Mouse (Mus musculus): Measurements from ENCODE around the gene Keap1.
"Not testable (repeated sequence)": the region's sequence is repeated elsewhere in the genome, so short reads cannot be mapped to it uniquely, and the experiment has no call there.

Gene Keap1

GRCm38 (mm10) chr9:21261831-21262230 is 22.7 kb upstream of the Keap1 start:
- DNase-seq: no peak

- DNase-seq: no peak
Measured at GRCm38 (mm10) chr9:21260491-21261040, 21.4 kb upstream of the Keap1 start.

- not testable (repeated sequence) for DNase-seq
Measured at GRCm38 (mm10) chr9:21256349-21256748, 17.2 kb upstream of the Keap1 start.

GRCm38 (mm10) chr9:21254690-21255089 is 15.5 kb upstream of the Keap1 start:
- DNase-seq: no peak

DNA sequence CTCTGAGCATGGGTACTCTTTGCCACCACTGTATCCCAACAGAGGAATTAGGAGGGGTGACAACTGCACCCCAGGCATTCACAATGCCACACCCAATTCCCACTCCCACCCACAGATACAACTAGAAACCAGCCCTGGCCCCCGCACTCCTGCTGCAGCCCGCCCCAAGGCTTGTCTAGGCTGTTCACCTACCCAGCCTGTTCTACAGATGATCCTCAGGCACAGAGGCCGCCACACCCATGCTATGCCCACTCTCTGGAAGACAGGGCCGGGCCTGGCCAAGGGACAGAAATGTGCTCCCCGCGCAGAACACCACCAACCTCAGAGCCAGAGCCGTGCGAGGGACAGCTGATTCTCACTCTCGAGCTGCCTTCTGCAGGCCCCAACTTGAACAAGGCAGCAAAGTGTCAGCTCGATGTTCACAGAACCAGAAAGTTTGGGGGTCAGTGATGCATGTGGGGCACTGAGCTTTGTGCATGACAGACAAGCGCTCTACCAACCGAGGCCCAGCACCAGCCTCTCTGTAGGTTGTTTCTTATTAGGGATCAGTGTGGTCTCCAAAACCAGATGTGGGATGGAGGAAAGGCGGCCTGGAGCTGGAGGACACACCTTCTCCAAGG is 12.1 kb upstream of the Keap1 start:
- no peak for DNase-seq

DNA sequence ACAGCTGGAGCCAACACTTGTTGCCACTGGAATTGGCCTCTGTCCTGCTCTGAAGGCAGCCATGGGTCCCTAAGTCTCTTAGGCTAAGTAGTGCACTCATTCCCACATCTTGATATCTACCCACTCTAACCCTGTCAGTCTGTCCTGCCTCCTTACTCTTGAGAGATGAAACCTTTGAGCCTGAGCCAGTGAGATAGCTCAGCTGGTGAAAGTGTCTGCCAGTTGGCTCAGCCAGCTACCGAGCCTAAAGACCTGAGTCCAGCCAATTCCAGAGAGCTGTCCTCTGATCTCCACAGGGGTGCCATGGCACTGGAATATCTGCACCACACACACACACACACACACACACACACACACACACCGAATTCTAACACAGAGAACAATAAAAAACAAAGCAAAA is 11.3 kb upstream of the Keap1 start:
- no peak for DNase-seq

GRCm38 (mm10) chr9:21249629-21250508 is 10.7 kb upstream of the Keap1 start:
- DNase-seq: no peak

DNA sequence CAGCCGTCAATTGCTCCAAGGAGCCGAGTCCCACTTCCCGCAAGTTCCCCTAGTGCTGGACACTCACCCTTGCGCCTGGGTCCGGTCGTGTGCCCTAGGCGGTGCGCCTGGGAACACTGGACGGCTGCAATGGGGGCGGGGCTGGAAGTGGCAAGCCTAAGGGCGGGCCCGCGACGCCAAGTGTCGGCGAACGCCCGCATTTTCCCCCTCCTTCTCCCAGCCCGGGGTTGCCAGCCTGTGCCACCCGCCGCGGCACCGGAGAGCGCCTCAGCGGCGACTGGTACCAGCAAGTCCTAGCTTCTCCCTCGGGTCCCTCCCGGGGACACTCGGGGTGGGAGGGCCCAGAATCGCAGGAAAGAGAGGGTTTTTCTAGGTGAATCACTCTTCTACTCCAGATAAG is 9.2 kb upstream of the Keap1 start, which contains the start of gene S1pr5:
TSS of gene S1pr5 (minus strand) at position 118 of the 400 bp plus-strand sequence.
- DNase-seq: peak; percentile 69 to 85

- no peak for DNase-seq
Measured at GRCm38 (mm10) chr9:21246342-21246741, 7.2 kb upstream of the Keap1 start.

DNA sequence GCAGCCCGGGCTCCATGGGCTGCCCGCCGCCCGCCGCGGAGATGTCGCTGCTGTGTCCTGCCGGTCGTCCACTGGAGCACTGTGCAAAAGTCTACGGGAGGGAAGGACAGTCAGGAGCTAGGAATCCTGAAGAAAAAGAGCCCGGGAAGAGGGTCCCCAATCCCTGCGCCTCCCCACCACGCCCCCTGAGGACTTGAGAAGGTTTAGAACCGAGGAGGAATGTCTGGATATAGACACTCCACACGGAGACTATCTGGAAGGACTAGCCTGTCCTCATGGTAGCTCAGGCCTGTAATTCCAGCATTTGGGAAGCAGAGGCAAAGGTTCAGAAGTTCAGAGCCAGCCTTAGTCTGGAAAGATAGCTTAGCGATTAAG is 5.9 kb upstream of the Keap1 start:
- no peak for DNase-seq

DNA sequence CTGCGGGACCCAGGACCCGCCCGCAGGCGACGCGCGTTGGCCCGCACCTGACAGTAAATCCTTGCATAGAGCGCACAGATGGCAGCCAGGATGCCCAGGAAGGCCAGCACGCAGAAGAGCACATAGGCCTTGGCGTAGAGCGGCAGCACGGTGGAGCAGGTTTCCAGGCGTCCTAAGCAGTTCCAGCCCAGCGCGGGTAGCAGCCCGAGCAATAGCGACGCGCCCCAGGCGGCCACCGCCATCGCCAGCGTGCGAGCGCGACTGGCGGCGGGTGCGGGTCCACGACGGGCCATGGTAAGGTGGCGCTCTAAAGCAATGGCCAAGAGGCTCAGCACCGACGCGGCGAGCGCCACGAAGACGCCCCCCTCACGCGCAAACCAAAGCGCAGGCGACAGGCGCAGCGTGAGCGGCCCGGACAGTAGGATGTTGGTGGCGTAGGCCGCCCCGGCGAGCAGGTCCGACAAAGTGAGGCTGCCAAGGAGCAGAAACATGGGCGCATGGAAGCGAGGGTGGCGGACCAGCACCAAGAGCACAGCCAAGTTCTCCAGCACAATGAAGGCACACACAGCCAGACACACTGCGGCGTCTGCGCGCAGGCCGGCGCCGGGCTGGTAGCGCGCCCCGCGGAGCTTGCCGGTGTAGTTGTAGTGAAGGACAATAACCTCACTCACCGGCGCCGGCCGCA is 5.4 kb upstream of the Keap1 start:
- DNase-seq: peak in 1 of 2 experiments; percentile 47

DNA sequence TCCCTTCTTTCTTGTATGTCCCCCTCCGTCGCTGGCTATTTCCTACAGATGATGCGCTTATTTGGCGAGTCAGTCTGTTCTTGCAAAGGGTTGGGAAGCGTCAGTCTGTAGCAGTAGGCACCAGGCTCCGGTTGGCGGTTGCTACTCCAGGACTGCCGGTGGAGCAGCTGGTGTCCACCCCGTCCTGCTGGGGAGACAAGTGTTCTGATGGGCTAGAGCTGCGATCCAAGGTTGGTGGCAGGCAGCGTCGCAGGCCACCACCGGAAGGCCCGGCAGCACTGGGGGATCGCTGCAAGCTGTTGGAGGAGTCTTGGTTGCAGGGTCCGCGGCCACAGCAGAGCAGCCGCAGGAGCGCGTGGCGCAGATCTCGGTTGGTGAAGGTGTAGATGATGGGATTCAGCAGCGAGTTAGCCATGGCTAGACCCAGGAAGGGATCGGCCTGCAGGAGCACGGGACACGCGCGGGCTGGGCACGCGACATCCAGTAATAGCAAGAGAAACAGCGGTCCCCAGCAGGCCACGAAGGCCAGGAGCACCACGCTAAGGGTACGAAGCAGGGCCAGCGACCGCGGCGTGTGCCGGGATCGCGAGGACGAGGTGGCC is 4.8 kb upstream of the Keap1 start:
- DNase-seq: no peak

GRCm38 (mm10) chr9:21241343-21241742 is 2.2 kb upstream of the Keap1 start:
- DNase-seq: peak; percentile 89 to 93

DNA sequence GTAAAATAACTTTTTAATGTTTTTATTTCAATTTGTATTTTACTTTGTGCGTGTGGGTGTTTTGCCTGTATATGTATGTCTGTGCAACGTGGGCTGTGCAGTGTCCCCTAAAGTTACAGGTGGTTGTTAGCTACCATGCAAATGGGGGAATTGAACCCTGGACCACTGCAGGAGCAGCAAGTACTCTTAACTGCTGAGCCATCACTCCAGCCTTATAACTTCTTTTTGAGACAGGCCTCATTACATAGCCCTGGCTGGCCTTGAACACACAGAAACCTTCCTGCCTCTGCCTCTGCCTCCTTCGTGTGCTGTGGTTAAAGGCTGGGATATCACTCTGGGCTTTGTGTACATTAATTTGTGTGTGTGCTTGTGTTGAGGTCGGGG is 296 bp upstream of the Keap1 start:
- DNase-seq: no peak

GRCm38 (mm10) chr9:21238004-21238732 is 993 bp downstream of the Keap1 start:
- DNase-seq: peak in 1 of 2 experiments; percentile 43

- DNase-seq: peak in 1 of 2 experiments; percentile 34
Measured at GRCm38 (mm10) chr9:21237368-21238003, 1.7 kb downstream of the Keap1 start.

DNA sequence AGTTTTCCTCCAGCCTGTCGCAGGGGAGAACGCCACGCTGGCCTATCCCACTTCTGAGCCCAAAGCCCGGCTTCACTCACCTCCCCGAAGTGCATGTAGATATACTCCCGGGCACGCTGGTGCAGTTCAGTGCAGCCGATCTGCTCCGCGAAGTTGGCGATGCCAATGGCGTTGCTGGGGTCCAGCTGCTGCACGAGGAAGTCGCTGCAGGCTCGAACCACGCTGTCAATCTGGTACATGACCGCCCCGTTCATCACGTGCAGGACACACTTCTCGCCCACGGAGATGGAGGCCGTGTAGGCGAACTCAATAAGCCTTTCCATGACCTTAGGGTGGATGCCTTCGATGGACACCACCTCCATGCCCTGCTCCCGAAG is 2.2 kb downstream of the Keap1 start:
- peak in 1 of 2 experiments; percentile 17 for DNase-seq

- peak in 1 of 2 experiments; percentile 34 for DNase-seq
Measured at GRCm38 (mm10) chr9:21235341-21235740, 3.8 kb downstream of the Keap1 start.

GRCm38 (mm10) chr9:21233805-21234204 is 5.4 kb downstream of the Keap1 start:
- DNase-seq: no peak

- DNase-seq: no peak
Measured at GRCm38 (mm10) chr9:21233366-21233765, 5.8 kb downstream of the Keap1 start.

- DNase-seq: no peak
Measured at GRCm38 (mm10) chr9:21232867-21233266, 6.3 kb downstream of the Keap1 start.

- no peak for DNase-seq
Measured at GRCm38 (mm10) chr9:21231551-21231950, 7.6 kb downstream of the Keap1 start.
